Mouse (Mus musculus): ENCODE results near the gene Tmem220.

DNA sequence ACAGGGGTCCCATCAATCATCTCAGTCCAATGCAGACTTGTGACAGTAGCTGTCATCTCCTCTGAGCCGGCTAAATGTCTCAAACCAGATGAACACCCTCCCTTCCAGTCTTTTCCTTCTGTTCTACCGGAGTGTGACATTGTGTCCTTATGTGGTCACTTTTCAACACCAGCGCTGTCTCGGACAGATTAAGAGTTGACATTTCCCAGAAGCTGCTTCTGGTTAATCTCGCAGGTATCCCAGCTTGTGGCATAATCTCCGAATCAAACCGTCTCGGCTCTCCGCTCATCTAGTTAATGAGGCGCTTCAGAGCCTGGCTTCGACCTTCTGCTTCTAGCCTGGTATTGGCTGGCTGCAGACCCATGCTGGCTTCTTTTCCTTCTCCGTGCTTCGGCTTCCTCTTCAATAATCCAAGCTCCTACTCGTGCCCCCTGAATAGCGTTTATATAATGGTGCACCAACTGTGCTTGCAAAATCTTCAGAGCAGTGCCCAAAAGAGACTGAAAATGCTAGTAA is 47.7 kb downstream of the Tmem220 start:
- TF ChIP-seq POLR2A (IDR thresholded peaks at IDR 0.05; ENCODE audit: extremely low read depth, insufficient read depth, low read length): no peak
- TF ChIP-seq CTCF (IDR thresholded peaks at IDR 0.05; ENCODE audit: low read depth, low read length): no peak
